Mouse (Mus musculus): ENCODE measurements around the gene Fem1b. TPM values are rescaled to one million over a fixed set of nuclear protein-coding genes. Genes with fewer than 3 reads are reported as not detected.
"Not testable (repeated sequence)": the region's sequence is repeated elsewhere in the genome, so short reads cannot be mapped to it uniquely, and the experiment has no call there.

Fem1b gene
- polyA plus RNA-seq, 1 experiment from 2014 or later = 37.6 TPM

GRCm38 (mm10) chr9:62827939-62828652, 16.4 kb upstream of the Fem1b start:
- WGBS = 3% methylated on average over 24 of the region's 24 CpGs
- Histone ChIP-seq H3K36me3 (ENCODE audit: insufficient read depth) (no peaks in the 10 kb centered on the region), H3K9me3 (ENCODE audit: low read depth, low read length) (no peaks in the 10 kb centered on the region), H3K27ac (ENCODE audit: low read depth) (peak overlapping the region; percentile 64), H3K4me2 (peak overlapping the region; percentile 65), H3K4me3 (ENCODE audit: low read depth, low read length) (peak overlapping the region; percentile 23), H3K4me1 (ENCODE audit: insufficient read depth) (peaks cover 12% of the 10 kb centered on the region), H3K27me3 (ENCODE audit: insufficient read depth, low read length) (no peaks in the 10 kb centered on the region), H3K9ac (no peak overlapping the region)
- DNase-seq (peak; percentile 86), ATAC-seq (ENCODE audit: insufficient read depth) (no peak)
- peak; percentile 70 for TF ChIP-seq CTCF (IDR thresholded peaks at IDR 0.05; ENCODE audit: low read depth)

- 7% methylated on average over 7 of the region's 7 CpGs for WGBS
- DNase-seq = no peak
- H3K4me1 ChIP-seq (ENCODE audit: insufficient read depth) = peaks cover 12% of the 10 kb centered on the region
- no peaks in the 10 kb centered on the region for H3K27me3 ChIP-seq (ENCODE audit: insufficient read depth, low read length)
- H3K4me3 ChIP-seq (ENCODE audit: low read depth, low read length) = no peak overlapping the region
- no peak for TF ChIP-seq CTCF (IDR thresholded peaks at IDR 0.05; ENCODE audit: low read depth)
- no peak for ATAC-seq (ENCODE audit: insufficient read depth)
- H3K27ac ChIP-seq (ENCODE audit: low read depth) = peak overlapping the region; percentile 55
- no peaks in the 10 kb centered on the region for H3K9me3 ChIP-seq (ENCODE audit: low read depth, low read length)
- no peaks in the 10 kb centered on the region for H3K36me3 ChIP-seq (ENCODE audit: insufficient read depth)
- H3K9ac ChIP-seq = no peak overlapping the region
- H3K4me2 ChIP-seq = peak overlapping the region; percentile 3; the same call in 1 of the 2 replicates
Observed at GRCm38 (mm10) chr9:62826456-62826855, 14.7 kb upstream of the Fem1b start.

GRCm38 (mm10) chr9:62825791-62826393, 14.2 kb upstream of the Fem1b start:
- no peak overlapping the region for H3K9ac ChIP-seq
- ATAC-seq (ENCODE audit: insufficient read depth) = no peak
- H3K36me3 ChIP-seq (ENCODE audit: insufficient read depth) = no peaks in the 10 kb centered on the region
- H3K27ac ChIP-seq (ENCODE audit: low read depth) = peak overlapping the region; percentile 58
- no peak overlapping the region for H3K4me3 ChIP-seq (ENCODE audit: low read depth, low read length)
- H3K4me2 ChIP-seq = peak overlapping the region; percentile 31; the same call in 1 of the 2 replicates
- H3K4me1 ChIP-seq (ENCODE audit: insufficient read depth) = peaks cover 12% of the 10 kb centered on the region
- WGBS = 14% methylated on average over 9 of the region's 9 CpGs
- H3K27me3 ChIP-seq (ENCODE audit: insufficient read depth, low read length) = no peaks in the 10 kb centered on the region
- TF ChIP-seq CTCF (IDR thresholded peaks at IDR 0.05; ENCODE audit: low read depth) = no peak
- peak; percentile 19 for DNase-seq
- no peaks in the 10 kb centered on the region for H3K9me3 ChIP-seq (ENCODE audit: low read depth, low read length)

GRCm38 (mm10) chr9:62821811-62822210, 10.1 kb upstream of the Fem1b start:
- Histone ChIP-seq H3K4me3 (ENCODE audit: low read depth, low read length) (no peak overlapping the region), H3K27ac (ENCODE audit: low read depth) (no peak overlapping the region), H3K9me3 (ENCODE audit: low read depth, low read length) (no peaks in the 10 kb centered on the region), H3K36me3 (ENCODE audit: insufficient read depth) (no peaks in the 10 kb centered on the region), H3K27me3 (ENCODE audit: insufficient read depth, low read length) (no peaks in the 10 kb centered on the region), H3K9ac (no peak overlapping the region), H3K4me2 (no peak overlapping the region), H3K4me1 (ENCODE audit: insufficient read depth) (peaks cover 12% of the 10 kb centered on the region)
- no peak for TF ChIP-seq CTCF (IDR thresholded peaks at IDR 0.05; ENCODE audit: low read depth)
- WGBS = 95% methylated on average over 7 of the region's 7 CpGs
- no peak for DNase-seq
- ATAC-seq (ENCODE audit: insufficient read depth) = no peak

GRCm38 (mm10) chr9:62820829-62821228, 9.1 kb upstream of the Fem1b start:
- Histone ChIP-seq H3K36me3 (ENCODE audit: insufficient read depth) (no peaks in the 10 kb centered on the region), H3K9ac (no peak overlapping the region), H3K27me3 (ENCODE audit: insufficient read depth, low read length) (no peaks in the 10 kb centered on the region), H3K4me2 (no peak overlapping the region), H3K4me1 (ENCODE audit: insufficient read depth) (peaks cover 3% of the 10 kb centered on the region), H3K27ac (ENCODE audit: low read depth) (no peak overlapping the region), H3K9me3 (ENCODE audit: low read depth, low read length) (no peaks in the 10 kb centered on the region), H3K4me3 (ENCODE audit: low read depth, low read length) (no peak overlapping the region)
- DNase-seq (no peak), ATAC-seq (ENCODE audit: insufficient read depth) (no peak)
- WGBS = 66% methylated on average over 6 of the region's 6 CpGs
- TF ChIP-seq CTCF (IDR thresholded peaks at IDR 0.05; ENCODE audit: low read depth) = no peak

GRCm38 (mm10) chr9:62819910-62820309, 8.2 kb upstream of the Fem1b start:
- not testable (repeated sequence) for H3K36me3 ChIP-seq (ENCODE audit: insufficient read depth); DNase-seq; H3K27me3 ChIP-seq (ENCODE audit: insufficient read depth, low read length); H3K4me3 ChIP-seq (ENCODE audit: low read depth, low read length); H3K4me1 ChIP-seq (ENCODE audit: insufficient read depth); H3K9me3 ChIP-seq (ENCODE audit: low read depth, low read length); ATAC-seq (ENCODE audit: insufficient read depth); H3K27ac ChIP-seq (ENCODE audit: low read depth); H3K9ac ChIP-seq; H3K4me2 ChIP-seq
- 81% methylated on average over 6 of the region's 6 CpGs for WGBS

GRCm38 (mm10) chr9:62819494-62819893, 7.8 kb upstream of the Fem1b start:
- WGBS = 74% methylated on average over 3 of the region's 3 CpGs
- H3K4me2 ChIP-seq = no peak overlapping the region
- no peaks in the 10 kb centered on the region for H3K36me3 ChIP-seq (ENCODE audit: insufficient read depth)
- no peak for TF ChIP-seq CTCF (IDR thresholded peaks at IDR 0.05; ENCODE audit: low read depth)
- H3K27ac ChIP-seq (ENCODE audit: low read depth) = no peak overlapping the region
- ATAC-seq (ENCODE audit: insufficient read depth) (no peak), DNase-seq (no peak)
- H3K9ac ChIP-seq = no peak overlapping the region
- no peak overlapping the region for H3K4me3 ChIP-seq (ENCODE audit: low read depth, low read length)
- H3K9me3 ChIP-seq (ENCODE audit: low read depth, low read length) = no peaks in the 10 kb centered on the region
- H3K27me3 ChIP-seq (ENCODE audit: insufficient read depth, low read length) = no peaks in the 10 kb centered on the region
- no peaks in the 10 kb centered on the region for H3K4me1 ChIP-seq (ENCODE audit: insufficient read depth)

Measured in lung, embryonic 14.5 days (tissue).